Mouse (Mus musculus): ENCODE data around the gene Coro2a.

The Coro2a gene

GRCm38 (mm10) chr4:46555762-46556161, 46.2 kb downstream of the Coro2a start:
- no peak for DNase-seq

DNA sequence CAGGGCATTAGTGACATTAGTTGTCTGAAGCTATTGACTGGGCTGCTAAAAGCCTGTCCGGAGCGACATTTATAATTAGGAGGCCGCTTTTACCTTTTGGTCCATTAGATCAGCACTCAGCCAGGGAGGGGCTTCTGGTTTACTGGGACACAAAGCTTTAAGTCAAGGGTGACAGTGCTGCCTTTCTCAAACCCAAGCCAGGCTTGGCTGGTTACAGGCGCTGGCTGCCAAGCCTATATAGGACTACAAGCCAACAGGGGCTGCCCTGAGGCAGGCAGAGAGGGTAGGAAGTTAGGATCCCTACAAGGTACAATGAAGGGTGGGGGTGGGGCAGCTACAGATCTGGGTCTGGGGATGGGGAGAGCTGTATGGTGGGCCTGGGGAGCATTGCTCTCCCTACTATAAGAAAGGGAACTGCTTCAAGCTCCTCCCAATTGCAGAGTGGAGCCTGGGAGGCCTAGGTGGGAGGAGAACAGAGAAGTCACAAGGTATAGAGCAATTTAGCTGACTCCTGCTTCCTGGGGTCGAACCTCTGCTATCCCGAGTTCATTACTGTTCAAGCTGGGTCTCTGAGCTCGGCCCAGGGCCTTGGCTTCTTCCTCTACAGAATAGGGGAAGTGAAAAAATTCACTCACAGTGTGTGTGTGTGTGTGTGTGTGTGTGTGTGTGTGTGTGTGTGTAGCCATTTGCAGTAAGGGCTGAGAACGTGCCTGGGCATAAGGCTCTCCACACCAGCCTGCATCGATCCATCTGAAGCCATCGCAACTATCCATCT, 47.5 kb downstream of the Coro2a start:
- DNase-seq = no peak

DNA sequence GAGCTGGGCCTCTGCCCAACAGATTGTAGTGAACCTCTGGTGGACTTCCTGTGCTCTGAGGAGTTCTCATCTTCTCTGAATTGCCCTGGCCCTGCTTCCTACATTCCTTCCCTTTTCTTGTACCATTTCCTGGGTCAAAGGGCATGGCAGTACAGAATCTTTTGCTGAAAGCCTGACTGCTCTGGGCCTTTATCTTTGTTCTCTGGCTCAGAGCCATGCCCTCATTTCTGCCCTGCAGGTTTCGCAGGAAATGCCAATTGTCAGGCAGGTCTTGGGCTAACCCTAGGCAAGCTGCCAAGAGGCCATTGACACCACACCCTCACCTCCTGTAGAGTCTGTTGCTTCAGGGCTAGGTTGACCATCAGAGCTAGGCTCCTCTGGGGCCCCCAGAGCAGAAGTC, 48.1 kb downstream of the Coro2a start:
- DNase-seq = peak; percentile 80

DNA sequence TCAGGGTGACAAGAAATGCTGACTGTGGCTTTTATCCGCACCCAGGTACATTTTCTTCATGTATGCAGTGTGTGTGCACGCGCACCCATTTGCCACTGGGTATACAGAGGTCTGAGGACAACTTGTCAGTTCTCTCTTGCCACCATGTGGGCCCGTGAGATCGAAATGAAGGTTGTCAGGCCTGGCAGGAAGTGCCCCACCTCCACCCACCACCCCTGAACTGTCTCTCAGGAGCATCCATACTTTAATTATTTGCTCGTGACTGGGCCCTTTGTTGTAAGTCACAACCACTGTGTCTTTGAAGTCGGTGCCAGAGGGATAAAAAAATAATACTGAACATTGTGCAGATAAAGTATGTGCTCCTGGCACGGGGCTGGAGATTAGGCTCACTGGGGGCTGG, 51.6 kb downstream of the Coro2a start:
- no peak for DNase-seq

DNA sequence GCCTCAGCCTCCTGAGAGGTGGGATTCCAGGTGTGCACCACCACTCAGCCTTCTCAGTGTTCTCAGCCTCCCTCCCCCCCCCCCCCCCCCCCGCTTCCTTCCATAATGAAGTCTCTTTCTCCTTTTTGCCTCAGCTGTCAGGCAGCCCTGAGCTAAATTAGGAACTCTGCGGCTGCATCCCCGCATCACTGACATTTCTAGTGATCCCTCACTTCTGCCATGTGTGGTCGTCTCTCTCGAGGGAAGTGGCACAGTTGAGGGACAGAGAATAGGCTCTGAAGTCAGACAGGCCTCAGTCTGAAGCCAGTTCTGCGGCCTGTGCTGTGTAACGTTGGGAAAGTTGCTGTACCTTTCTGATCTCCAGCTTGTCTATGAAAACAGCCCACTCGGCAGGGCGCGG, 52.0 kb downstream of the Coro2a start:
- DNase-seq = no peak

DNA sequence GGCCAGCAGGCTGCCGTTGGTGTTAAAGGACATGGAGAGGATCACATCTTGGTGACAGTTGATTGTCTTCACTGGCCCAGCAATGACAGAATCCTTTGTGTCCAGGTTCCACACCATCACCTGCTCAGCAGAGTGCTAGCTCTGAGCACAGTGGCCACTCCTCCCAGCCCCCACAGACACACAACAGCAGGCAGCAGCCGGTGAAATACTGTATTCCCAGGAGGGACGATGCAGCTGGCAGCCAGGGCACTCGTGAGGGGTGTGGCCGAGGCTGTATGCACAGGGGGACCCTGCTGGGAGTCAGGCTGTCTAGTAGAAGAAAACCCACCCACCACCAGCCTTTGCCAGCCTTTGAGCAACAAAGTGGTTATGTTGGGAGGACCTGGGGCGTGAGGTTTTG, 55.3 kb downstream of the Coro2a start:
- no peak for DNase-seq

GRCm38 (mm10) chr4:46545498-46545897, 56.5 kb downstream of the Coro2a start:
- peak; percentile 26 for DNase-seq

DNA sequence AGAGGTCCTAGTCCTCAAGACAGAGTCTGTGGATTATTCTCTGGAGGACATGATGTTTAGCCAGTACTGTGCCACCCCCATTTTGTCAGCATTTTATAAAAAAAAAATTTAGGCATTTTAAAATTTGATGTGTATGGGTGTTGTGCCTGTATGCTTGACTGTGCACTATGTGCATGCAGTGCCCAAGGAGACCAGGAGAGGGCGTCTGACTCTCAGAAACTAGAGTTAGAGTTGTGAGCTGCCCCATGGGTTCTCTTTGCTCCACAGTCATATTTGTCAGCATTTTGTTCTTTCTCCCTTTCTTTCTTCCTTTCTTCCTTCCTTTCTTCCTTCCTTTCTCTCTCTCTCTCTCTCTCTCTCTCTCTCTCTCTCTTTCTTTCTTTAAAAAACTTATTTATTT, 57.7 kb downstream of the Coro2a start:
- no peak for DNase-seq

DNA sequence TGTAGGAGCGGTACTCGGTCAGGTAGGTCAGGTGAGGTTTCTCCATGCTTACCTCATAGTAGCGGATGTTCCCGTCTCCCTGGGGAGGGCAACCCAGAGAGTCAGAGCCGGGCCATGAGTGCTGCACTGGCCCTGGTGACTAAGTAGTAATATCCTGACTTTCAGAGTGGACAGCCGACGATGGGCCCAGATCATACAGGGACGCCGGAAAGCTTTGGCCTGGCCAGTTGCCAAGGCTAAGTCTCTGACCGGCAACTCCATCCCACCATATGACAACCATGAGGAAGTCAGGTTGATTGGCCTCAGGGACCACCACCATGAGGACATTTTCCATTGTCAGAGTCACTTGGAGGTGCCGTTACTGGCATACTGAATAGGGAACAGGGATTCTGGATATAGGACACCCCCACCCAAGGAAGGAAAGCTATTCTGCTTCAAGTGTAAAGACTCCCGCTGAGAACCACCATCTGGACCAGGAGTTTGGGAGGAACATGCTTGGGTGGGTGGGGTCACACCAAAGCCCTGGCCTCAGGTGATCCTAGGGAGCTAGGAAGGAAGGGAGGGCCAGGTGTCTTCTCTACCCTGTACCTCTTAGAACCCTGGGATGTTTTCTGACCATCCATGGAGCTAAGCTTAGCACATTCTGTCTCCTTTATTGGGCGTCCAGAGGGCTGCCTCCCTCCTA, 58.5 kb downstream of the Coro2a start:
- DNase-seq = no peak

DNA sequence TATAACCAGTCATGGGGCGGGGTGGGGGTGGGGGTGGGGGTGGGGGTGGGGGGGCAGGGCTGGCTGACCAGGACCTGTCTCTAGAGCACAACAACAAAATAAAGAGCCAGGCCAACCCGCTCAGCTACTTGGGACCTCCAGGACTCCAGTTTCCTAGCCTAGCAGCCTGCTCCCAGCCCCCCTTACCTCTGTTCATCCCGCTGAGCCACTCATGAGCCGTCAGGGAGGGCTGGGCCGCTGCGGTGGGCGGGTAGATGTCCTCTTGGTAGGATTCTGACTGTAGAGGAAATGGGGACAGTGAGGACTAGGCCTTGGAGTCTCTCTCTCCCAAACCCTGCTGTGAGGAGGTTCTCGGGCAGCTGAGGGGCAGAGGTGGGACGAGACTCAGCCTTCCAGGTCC, 60.3 kb downstream of the Coro2a start:
- no peak for DNase-seq

DNA sequence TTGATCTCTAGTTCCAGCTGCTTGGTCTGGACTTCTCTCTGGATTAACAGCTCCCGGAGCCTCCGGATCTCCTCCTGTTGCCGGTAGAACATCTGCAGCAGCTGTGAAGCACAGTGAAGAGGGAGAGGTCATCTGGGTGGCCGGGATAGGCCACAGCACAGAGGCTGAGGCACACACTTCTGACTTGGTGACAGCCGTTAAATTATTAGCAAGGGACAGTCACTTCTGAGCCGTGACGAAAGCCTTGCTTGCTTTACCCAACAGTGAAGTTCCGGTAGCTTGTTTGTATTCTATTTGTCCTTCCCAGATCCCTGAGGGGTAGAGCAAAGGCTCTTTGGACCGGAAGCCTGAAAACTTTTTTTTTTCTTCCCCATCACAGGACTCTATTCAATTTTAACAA, 62.8 kb downstream of the Coro2a start:
- DNase-seq = no peak

DNA sequence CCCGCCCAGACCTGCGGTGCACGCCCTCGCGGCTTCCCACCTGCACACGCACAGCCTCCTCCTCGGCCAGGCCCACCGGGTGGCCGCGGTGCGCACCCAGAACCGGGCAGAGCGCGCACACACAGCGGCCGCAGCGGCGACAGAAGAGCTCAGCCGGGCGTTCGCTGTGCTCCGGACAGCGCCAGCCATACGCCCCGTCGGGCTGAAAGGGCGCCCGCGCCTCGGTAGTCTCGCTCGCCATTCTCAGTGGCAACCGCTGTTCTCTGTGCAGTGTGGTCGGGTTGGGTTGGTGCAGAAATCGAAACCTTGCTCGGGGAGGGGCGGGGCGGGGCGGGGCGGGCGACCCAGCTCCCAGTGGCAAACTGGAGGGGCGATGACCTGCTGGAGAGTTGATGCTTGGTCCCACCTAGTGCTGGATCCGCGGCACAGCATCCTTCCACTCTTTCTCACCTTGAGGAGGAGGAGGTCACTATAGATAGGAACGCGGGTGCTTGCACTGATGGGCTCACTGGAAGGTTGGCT, 66.1 kb downstream of the Coro2a start, which contains the start of gene Trim14:
Gene Trim14 (minus strand): TSS at position 302 of the 522 bp plus-strand sequence.
- peak; percentile 45 for DNase-seq

- no peak for DNase-seq
Measured at GRCm38 (mm10) chr4:46535094-46535830, 66.7 kb downstream of the Coro2a start.

- DNase-seq = peak; percentile 20
Measured at GRCm38 (mm10) chr4:46533934-46534720, 67.9 kb downstream of the Coro2a start.

DNA sequence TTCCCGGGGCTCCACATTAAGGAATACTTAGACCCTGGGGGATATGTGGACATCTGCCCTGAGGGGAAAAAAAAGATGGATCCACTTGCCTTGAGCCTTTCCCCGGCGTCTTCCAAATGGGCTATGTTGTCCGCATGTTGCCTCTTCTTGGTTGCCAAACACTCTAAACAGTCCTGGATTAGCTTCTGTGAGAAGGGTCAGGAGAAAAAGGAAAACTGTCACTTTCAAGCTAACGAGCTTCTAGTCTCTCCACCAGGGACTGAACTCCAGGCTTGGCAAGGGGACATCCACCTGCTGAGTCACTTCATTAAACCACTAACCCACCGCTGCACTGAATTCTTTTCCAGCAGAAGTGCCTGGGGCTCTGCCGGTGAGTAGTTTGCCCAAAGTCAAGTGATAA, 69.1 kb downstream of the Coro2a start:
- DNase-seq = no peak

DNA sequence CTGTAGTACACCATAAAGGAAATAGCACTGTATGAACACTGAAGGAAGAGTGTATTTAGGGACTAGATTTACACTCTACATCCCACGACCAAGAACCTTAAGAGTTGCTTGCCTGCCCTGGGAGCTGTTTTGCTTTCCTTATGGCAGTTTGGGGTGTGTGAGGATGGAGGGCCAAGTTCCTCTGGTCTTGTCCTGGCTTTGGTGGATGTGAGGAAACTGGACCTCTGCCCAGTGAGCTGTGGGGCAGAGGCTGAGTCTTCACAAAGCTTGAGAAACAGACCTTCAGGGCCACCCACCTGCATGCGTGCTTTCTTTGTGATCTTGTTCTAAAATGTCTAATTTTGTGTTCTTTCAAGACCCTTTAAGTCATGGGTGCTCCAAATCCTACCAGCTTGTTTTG, 69.5 kb downstream of the Coro2a start:
- DNase-seq = no peak

- no peak for DNase-seq
Measured at GRCm38 (mm10) chr4:46529722-46530121, 72.3 kb downstream of the Coro2a start.

GRCm38 (mm10) chr4:46527558-46527926, 74.5 kb downstream of the Coro2a start:
- peak; percentile 14 for DNase-seq

- DNase-seq = no peak
Measured at GRCm38 (mm10) chr4:46526798-46527557, 75.0 kb downstream of the Coro2a start.

GRCm38 (mm10) chr4:46526226-46526625, 75.8 kb downstream of the Coro2a start:
- no peak for DNase-seq

DNA sequence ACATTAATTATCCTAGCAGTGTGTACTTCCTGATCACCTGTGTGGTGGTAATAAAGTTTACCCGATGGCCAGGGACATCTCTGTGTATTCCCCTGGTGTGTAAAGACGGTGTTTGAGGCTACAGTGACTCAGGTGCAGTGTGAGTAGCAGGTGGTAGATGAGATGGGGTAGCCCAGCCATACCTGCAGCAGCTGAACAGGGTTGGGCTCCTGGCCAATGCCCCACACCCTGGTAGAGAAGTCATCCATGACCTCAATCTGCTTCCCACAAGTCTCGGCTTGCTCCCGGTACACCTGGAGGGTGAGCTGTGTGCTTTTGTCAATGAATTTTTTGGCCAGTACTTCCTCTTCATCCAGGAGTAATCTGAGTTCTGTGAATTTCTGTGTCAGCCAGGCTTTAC, 78.7 kb downstream of the Coro2a start:
- DNase-seq = peak; percentile 35

DNA sequence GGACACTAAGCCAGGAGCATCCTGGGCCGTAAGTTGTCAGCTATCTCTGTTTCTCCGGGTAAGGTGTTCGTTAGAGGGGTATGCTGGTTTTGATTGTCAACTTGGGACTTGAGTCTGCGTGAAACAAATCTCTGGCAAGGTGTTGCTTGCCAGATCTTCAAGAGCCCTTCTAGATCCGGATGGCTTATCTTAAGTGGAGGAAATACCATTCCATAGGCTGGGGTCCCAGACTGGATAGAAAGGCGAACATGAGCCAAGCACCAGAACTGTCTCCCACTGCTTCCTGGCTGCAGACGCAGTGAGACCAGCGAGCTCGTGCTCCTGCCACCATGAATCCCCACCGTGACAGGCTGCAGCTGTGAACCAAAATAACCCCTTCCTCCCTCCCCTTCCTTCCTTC, 80.5 kb downstream of the Coro2a start:
- DNase-seq = no peak

All from kidney, postnatal 14 days (tissue).